Mouse (Mus musculus) spleen, postnatal 10 days (tissue): Measurements from ENCODE around the gene Atrip.
A peak's percentile ranks its signal among the peaks of the same experiment; 100 is the strongest.

Experiments used
- DNase-seq, 2 experiments: peaks; one replicate each; pipeline ENCODE4 v3.0.0; 2021 to 2022; ENCODE audit warnings: low spot score in 2 of 2

Atrip gene

GRCm38 (mm10) chr9:109073661-109074573 lies at the start of gene Atrip:
TSS of gene Atrip (minus strand) at chr9:109074124.
- peak; percentile 81 to 94 for DNase-seq

GRCm38 (mm10) chr9:109123266-109123665 lies 49.3 kb upstream of the Atrip start:
- no peak for DNase-seq

GRCm38 (mm10) chr9:109122553-109123085 lies 48.7 kb upstream of the Atrip start:
- no peak for DNase-seq

DNA sequence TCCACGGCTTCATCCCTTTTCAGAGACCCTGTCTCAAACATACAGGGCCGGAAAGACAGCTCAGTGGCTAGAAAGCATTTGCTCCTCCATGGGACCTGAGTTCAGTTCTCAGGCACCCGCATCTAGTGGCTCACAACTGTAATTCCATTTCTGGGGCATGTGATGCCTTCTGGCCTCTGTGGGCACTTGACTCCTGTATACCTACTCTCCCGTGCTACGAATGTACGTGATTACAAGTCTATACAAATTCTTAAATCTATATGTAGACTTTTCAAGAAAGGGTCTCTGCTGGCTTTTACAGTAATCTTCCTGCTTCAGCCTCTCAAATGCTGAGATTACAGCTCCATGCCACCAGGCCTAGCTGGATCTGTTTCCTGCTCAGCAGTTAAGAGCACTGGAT lies 47.0 kb upstream of the Atrip start:
- DNase-seq: no peak

GRCm38 (mm10) chr9:109119571-109119970 lies 45.6 kb upstream of the Atrip start:
- DNase-seq: no peak

- DNase-seq: no peak
Measured at GRCm38 (mm10) chr9:109118106-109118505, 44.2 kb upstream of the Atrip start.

DNA sequence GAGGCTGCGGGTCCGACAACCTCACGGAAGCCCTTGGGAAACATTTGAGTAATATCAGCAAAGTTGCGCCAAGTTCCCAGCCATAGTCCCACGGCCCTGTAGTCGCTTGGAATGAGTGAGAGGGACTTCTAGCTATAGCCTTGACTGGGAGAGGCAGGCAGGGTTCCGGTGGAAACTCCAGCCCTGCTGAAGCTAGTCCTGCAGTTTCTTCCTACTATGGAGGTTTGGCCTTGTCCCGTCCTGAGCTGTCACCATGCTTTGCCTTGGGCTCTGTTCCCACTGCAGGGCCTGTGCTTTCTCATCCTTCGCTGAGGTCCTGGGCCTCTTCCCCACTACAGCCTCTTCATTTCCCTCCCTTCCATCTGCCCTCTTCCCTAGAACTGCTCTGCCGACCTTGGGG lies 42.3 kb upstream of the Atrip start:
- DNase-seq: peak in 1 of 2 experiments; percentile 9

DNA sequence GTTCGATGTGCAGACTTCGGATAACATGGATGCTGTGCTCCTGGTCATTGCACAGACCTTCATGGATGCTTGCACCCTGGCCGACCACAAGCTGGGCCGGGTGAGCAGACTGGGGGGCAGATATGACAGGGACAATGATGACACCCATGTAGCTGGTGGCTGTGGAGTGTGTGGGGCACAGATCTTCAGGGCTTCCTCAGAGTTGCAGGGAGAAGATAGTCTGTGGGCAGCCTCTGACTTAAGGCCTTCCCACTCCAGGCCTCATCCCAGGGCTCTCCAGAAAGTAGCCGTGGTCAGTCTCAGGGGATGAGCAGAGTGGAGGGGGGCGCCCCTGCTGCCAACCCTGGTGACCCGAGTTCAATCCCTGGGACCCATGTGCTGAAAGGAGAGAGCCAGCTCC lies 40.9 kb upstream of the Atrip start:
- DNase-seq: peak in 1 of 2 experiments; percentile 9

- DNase-seq: peak in 1 of 2 experiments; percentile 9
Measured at GRCm38 (mm10) chr9:109114276-109114675, 40.4 kb upstream of the Atrip start.

DNA sequence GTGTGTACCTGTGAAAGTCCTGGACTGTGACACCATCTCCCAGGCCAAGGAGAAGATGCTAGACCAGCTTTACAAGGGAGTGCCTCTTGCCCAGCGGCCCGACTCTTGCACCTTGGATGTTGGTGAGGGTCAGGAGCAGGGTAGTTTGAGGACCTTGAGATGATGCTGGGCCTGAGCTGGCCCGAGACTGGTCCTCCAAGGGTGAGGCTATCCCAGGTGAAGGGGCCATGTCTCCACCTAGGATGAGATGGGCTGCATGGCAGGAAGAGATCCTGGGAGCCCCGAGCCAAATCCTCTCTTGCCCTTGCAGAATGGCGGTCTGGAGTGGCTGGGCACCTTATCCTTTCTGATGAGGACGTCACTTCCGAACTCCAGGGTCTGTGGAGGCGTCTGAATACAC lies 39.4 kb upstream of the Atrip start:
- DNase-seq: peak in 1 of 2 experiments; percentile 9

- DNase-seq: peak in 1 of 2 experiments; percentile 8
Measured at GRCm38 (mm10) chr9:109111591-109111990, 37.7 kb upstream of the Atrip start.

DNA sequence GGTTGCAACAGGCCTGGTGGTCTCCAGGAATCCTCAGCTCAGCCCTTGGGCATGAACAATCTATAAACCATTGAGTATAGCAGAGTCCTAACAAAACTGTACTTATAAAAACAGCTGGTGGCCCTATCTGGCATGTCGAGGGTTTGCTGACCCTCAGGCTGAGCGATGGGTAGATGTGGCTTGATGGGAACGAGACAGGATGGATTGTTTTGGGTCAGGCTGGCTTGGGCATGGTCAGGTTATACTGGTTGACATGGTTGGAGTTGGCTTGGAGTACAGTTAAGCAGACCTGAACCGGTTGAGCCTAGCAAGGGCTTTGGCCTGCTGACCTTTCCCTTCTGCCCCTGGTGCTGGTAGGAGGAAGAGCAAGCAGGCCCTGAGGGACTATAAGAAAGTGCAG lies 37.2 kb upstream of the Atrip start:
- no peak for DNase-seq

- no peak for DNase-seq
Measured at GRCm38 (mm10) chr9:109110240-109110639, 36.3 kb upstream of the Atrip start.

DNA sequence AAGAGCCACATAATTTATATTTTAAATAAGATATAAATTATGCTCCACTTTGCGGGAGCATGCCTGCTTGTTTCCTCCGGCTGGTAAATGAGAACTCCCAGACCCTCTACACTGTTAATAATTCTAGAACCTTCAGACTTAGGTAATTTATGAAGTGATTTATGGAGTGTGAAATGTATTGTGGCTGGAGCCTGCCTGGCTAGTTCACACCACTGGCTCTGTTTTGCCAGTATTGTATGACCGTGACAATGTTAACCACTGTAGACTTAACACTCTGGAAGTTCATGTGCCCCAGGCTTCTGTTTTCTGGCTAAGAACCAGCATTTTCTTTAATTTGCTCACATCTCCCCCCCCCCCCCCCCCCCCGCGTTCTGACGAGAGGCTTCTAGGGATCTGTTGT lies 33.4 kb upstream of the Atrip start:
- DNase-seq: no peak

DNA sequence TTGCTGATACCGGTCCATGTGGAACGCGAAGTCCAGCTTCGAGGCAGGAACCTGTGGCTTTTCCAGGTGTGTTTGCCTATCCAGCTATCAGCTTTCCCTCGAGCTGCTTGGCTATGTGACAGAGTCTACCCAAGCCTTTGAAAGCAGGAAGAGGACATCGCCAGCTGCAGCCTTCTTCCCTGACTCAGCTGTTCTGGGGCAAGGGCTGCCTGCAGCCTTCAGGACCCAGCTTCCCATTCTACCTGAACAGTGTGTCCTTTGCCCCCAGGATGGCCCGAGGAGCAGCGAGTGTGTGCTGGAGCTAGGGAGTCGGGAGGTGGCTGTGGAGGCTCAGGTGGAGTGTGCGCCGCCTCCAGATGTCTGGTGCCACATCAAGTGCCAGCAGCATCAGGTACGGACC lies 31.7 kb upstream of the Atrip start:
- no peak for DNase-seq

DNA sequence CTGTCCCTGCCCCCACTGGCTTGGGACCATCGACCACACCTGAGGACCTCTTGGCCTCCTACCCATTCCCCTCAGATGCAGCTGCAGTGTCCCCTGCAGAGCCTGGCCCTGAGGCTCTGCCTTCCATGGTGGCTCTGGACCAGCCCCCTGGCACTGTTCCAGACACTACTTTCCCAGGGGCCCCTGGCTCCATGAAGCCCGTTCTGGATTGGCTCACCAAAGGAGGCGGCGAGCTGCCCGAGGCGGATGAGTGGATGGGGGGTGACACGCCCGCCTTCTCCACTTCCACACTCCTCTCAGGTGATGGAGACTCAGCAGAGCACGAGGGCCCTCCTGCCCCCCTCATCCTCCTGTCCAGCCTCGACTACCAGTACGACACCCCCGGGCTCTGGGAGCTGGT lies 31.1 kb upstream of the Atrip start:
- no peak for DNase-seq

DNA sequence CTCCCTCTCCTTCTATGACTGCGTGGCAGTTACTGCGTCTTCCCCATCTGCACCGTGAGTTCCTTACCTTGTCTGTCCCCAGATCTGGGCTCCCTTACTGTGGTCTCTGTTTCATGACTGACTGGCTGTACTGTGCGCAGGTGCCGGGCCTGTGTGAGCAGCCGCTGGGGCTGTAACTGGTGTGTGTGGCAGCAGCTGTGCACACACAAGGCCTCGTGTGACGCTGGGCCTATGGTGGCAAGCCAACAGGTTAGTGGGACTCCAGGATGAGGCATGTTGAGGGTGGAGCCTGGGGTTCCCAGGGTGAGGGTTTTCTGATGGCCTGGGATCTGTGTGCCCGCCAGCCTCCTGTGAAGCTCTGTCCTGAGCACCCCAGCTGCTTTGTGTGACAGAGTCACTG lies 30.2 kb upstream of the Atrip start:
- no peak for DNase-seq

GRCm38 (mm10) chr9:109103250-109103649 lies 29.3 kb upstream of the Atrip start:
- DNase-seq: no peak

DNA sequence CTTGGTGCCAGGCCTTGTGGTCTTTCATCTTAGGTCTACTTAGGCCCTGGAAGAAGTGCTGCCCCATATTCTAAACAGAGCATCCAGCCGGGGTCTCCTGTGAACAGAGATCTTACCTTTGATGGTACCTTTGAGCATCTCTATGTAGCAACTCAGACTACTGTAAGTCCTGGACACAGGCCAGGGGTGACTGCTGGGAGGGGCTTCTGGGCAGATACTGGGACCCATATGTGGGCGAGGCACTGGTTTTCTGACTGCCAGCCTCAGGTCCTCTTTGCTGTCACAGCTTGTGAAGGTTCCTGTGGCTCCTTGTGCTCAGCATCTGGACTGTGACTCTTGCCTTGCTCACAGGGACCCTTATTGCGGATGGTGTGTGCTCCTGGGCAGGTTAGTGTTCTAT lies 28.6 kb upstream of the Atrip start:
- DNase-seq: no peak

GRCm38 (mm10) chr9:109101933-109102445 lies 28.1 kb upstream of the Atrip start:
- DNase-seq: no peak

- no peak for DNase-seq
Measured at GRCm38 (mm10) chr9:109100307-109100928, 26.5 kb upstream of the Atrip start.

GRCm38 (mm10) chr9:109098969-109099368 lies 25.0 kb upstream of the Atrip start:
- DNase-seq: no peak

- DNase-seq: no peak
Measured at GRCm38 (mm10) chr9:109098366-109098765, 24.4 kb upstream of the Atrip start.
